Mouse (Mus musculus): ENCODE results near the gene Pbp2. TPM values are rescaled to one million over a fixed set of nuclear protein-coding genes. Genes with fewer than 3 reads are reported as not detected.

Pbp2 gene
- polyA plus RNA-seq, 1 experiment from 2014 or later, result not detected

- Histone ChIP-seq H3K9ac (no peak overlapping the region), H3K4me1 (replicated peaks) (no peaks in the 10 kb centered on the region), H3K4me2 (no peak overlapping the region), H3K27me3 (no peaks in the 10 kb centered on the region), H3K36me3 (no peaks in the 10 kb centered on the region), H3K9me3 (replicated peaks) (no peaks in the 10 kb centered on the region), H3K27ac (no peak overlapping the region), H3K4me3 (replicated peaks) (no peak overlapping the region)
- 36% methylated on average over 7 of the region's 7 CpGs for WGBS (ENCODE audit: insufficient replicate concordance)
- ATAC-seq (ENCODE audit: low read depth) (no peak), DNase-seq (no peak)
These were observed 11.1 kb downstream of the Pbp2 start for GRCm38 (mm10) chr6:135299024-135299550.

GRCm38 (mm10) chr6:135297570-135297969 lies 12.6 kb downstream of the Pbp2 start:
- no peak overlapping the region for H3K4me3 ChIP-seq (replicated peaks)
- ATAC-seq (ENCODE audit: low read depth) (no peak), DNase-seq (no peak)
- H3K4me1 ChIP-seq (replicated peaks), result no peaks in the 10 kb centered on the region
- H3K9ac ChIP-seq, result no peak overlapping the region
- no peak overlapping the region for H3K4me2 ChIP-seq
- H3K9me3 ChIP-seq (replicated peaks), result no peaks in the 10 kb centered on the region
- no peak overlapping the region for H3K27ac ChIP-seq
- H3K27me3 ChIP-seq, result no peaks in the 10 kb centered on the region
- no peaks in the 10 kb centered on the region for H3K36me3 ChIP-seq
- WGBS (ENCODE audit: insufficient replicate concordance), result 41% methylated on average over 7 of the region's 7 CpGs

- Histone ChIP-seq H3K4me1 (replicated peaks) (no peaks in the 10 kb centered on the region), H3K36me3 (no peaks in the 10 kb centered on the region), H3K9me3 (replicated peaks) (no peaks in the 10 kb centered on the region), H3K9ac (no peak overlapping the region), H3K4me3 (replicated peaks) (no peak overlapping the region), H3K27ac (no peak overlapping the region), H3K27me3 (no peaks in the 10 kb centered on the region), H3K4me2 (peak overlapping the region; percentile 26)
- DNase-seq, result peak; percentile 24
- 24% methylated on average over 17 of the region's 17 CpGs for WGBS (ENCODE audit: insufficient replicate concordance)
- no peak for ATAC-seq (ENCODE audit: low read depth)
These were observed 13.9 kb downstream of the Pbp2 start for GRCm38 (mm10) chr6:135296267-135296666.

- Histone ChIP-seq H3K4me2 (no peak overlapping the region), H3K9ac (no peak overlapping the region), H3K27me3 (no peaks in the 10 kb centered on the region), H3K4me3 (replicated peaks) (no peak overlapping the region), H3K9me3 (replicated peaks) (no peaks in the 10 kb centered on the region), H3K4me1 (replicated peaks) (no peaks in the 10 kb centered on the region), H3K36me3 (no peaks in the 10 kb centered on the region), H3K27ac (no peak overlapping the region)
- DNase-seq, result no peak
- ATAC-seq (ENCODE audit: low read depth), result no peak
- 70% methylated on average over 11 of the region's 11 CpGs for WGBS (ENCODE audit: insufficient replicate concordance)
These were observed 14.9 kb downstream of the Pbp2 start for GRCm38 (mm10) chr6:135295082-135295861.

GRCm38 (mm10) chr6:135294150-135294549 lies 16.1 kb downstream of the Pbp2 start:
- 71% methylated on average over 6 of the region's 6 CpGs for WGBS (ENCODE audit: insufficient replicate concordance)

GRCm38 (mm10) chr6:135292391-135292790 lies 17.8 kb downstream of the Pbp2 start:
- WGBS (ENCODE audit: insufficient replicate concordance), result 66% methylated on average over 4 of the region's 4 CpGs
- H3K4me2 ChIP-seq, result no peak overlapping the region
- DNase-seq, result no peak
- H3K27ac ChIP-seq, result no peak overlapping the region
- no peak overlapping the region for H3K9ac ChIP-seq
- no peak overlapping the region for H3K4me3 ChIP-seq (replicated peaks)
- ATAC-seq (ENCODE audit: low read depth), result no peak
- H3K36me3 ChIP-seq, result no peaks in the 10 kb centered on the region
- H3K9me3 ChIP-seq (replicated peaks), result no peaks in the 10 kb centered on the region
- no peaks in the 10 kb centered on the region for H3K4me1 ChIP-seq (replicated peaks)
- no peaks in the 10 kb centered on the region for H3K27me3 ChIP-seq

More at GRCm38 (mm10) chr6:135294150-135294549, 16.1 kb downstream of the Pbp2 start:
- H3K4me1 ChIP-seq (replicated peaks), result no peaks in the 10 kb centered on the region
- no peaks in the 10 kb centered on the region for H3K9me3 ChIP-seq (replicated peaks)
- no peak for ATAC-seq (ENCODE audit: low read depth)
- no peak overlapping the region for H3K4me2 ChIP-seq
- H3K27me3 ChIP-seq, result no peaks in the 10 kb centered on the region
- no peak overlapping the region for H3K27ac ChIP-seq
- DNase-seq, result no peak
- no peaks in the 10 kb centered on the region for H3K36me3 ChIP-seq
- H3K4me3 ChIP-seq (replicated peaks), result no peak overlapping the region
- H3K9ac ChIP-seq, result no peak overlapping the region

- WGBS (ENCODE audit: insufficient replicate concordance), result 42% methylated on average over 10 of the region's 10 CpGs
- ATAC-seq (ENCODE audit: low read depth), result no peak
- Histone ChIP-seq H3K9me3 (replicated peaks) (no peaks in the 10 kb centered on the region), H3K27me3 (peaks cover 8% of the 10 kb centered on the region; the same call in 1 of the 2 replicates), H3K9ac (no peak overlapping the region), H3K4me1 (replicated peaks) (no peaks in the 10 kb centered on the region), H3K27ac (no peak overlapping the region), H3K36me3 (no peaks in the 10 kb centered on the region), H3K4me2 (no peak overlapping the region), H3K4me3 (replicated peaks) (no peak overlapping the region)
- DNase-seq, result no peak
These were observed 30.3 kb downstream of the Pbp2 start for GRCm38 (mm10) chr6:135279856-135280255.

GRCm38 (mm10) chr6:135279286-135279685 lies 30.9 kb downstream of the Pbp2 start:
- no peaks in the 10 kb centered on the region for H3K4me1 ChIP-seq (replicated peaks)
- H3K27me3 ChIP-seq, result peaks cover 8% of the 10 kb centered on the region; the same call in 1 of the 2 replicates
- H3K9me3 ChIP-seq (replicated peaks), result no peaks in the 10 kb centered on the region
- H3K27ac ChIP-seq, result no peak overlapping the region
- H3K36me3 ChIP-seq, result no peaks in the 10 kb centered on the region
- no peak overlapping the region for H3K4me2 ChIP-seq
- DNase-seq (no peak), ATAC-seq (ENCODE audit: low read depth) (no peak)
- no peak overlapping the region for H3K4me3 ChIP-seq (replicated peaks)
- WGBS (ENCODE audit: insufficient replicate concordance), result 55% methylated on average over 5 of the region's 5 CpGs
- no peak overlapping the region for H3K9ac ChIP-seq

GRCm38 (mm10) chr6:135278302-135278701 lies 31.9 kb downstream of the Pbp2 start:
- H3K36me3 ChIP-seq, result no peaks in the 10 kb centered on the region
- no peaks in the 10 kb centered on the region for H3K9me3 ChIP-seq (replicated peaks)
- no peak overlapping the region for H3K27ac ChIP-seq
- DNase-seq (no peak), ATAC-seq (ENCODE audit: low read depth) (no peak)
- H3K9ac ChIP-seq, result no peak overlapping the region
- H3K4me3 ChIP-seq (replicated peaks), result no peak overlapping the region
- H3K4me1 ChIP-seq (replicated peaks), result no peaks in the 10 kb centered on the region
- 55% methylated on average over 6 of the region's 6 CpGs for WGBS (ENCODE audit: insufficient replicate concordance)
- H3K4me2 ChIP-seq, result no peak overlapping the region
- H3K27me3 ChIP-seq, result peaks cover 8% of the 10 kb centered on the region; the same call in 1 of the 2 replicates

- WGBS (ENCODE audit: insufficient replicate concordance), result 47% methylated on average over 6 of the region's 6 CpGs
- peak; percentile 29; the same call in 1 of the 2 replicates for ATAC-seq (ENCODE audit: low read depth)
- no peak for DNase-seq
These were observed 33.5 kb downstream of the Pbp2 start for GRCm38 (mm10) chr6:135276474-135277295.

GRCm38 (mm10) chr6:135275231-135275630 lies 35.0 kb downstream of the Pbp2 start:
- peaks cover 8% of the 10 kb centered on the region; the same call in 1 of the 2 replicates for H3K27me3 ChIP-seq
- H3K4me1 ChIP-seq (replicated peaks), result no peaks in the 10 kb centered on the region
- no peaks in the 10 kb centered on the region for H3K36me3 ChIP-seq
- WGBS (ENCODE audit: insufficient replicate concordance), result 44% methylated on average over 4 of the region's 4 CpGs
- no peak overlapping the region for H3K4me3 ChIP-seq (replicated peaks)
- ATAC-seq (ENCODE audit: low read depth), result no peak
- H3K27ac ChIP-seq, result no peak overlapping the region
- H3K4me2 ChIP-seq, result no peak overlapping the region
- DNase-seq, result no peak
- H3K9me3 ChIP-seq (replicated peaks), result no peaks in the 10 kb centered on the region
- no peak overlapping the region for H3K9ac ChIP-seq

More at GRCm38 (mm10) chr6:135276474-135277295, 33.5 kb downstream of the Pbp2 start:
- no peak overlapping the region for H3K27ac ChIP-seq
- no peaks in the 10 kb centered on the region for H3K4me1 ChIP-seq (replicated peaks)
- H3K4me3 ChIP-seq (replicated peaks), result no peak overlapping the region
- H3K9ac ChIP-seq, result no peak overlapping the region
- no peak overlapping the region for H3K4me2 ChIP-seq
- no peaks in the 10 kb centered on the region for H3K9me3 ChIP-seq (replicated peaks)
- H3K36me3 ChIP-seq, result no peaks in the 10 kb centered on the region
- peaks cover 8% of the 10 kb centered on the region; the same call in 1 of the 2 replicates for H3K27me3 ChIP-seq
